Mouse (Mus musculus): ENCODE data around the gene Aqp1.

DNA sequence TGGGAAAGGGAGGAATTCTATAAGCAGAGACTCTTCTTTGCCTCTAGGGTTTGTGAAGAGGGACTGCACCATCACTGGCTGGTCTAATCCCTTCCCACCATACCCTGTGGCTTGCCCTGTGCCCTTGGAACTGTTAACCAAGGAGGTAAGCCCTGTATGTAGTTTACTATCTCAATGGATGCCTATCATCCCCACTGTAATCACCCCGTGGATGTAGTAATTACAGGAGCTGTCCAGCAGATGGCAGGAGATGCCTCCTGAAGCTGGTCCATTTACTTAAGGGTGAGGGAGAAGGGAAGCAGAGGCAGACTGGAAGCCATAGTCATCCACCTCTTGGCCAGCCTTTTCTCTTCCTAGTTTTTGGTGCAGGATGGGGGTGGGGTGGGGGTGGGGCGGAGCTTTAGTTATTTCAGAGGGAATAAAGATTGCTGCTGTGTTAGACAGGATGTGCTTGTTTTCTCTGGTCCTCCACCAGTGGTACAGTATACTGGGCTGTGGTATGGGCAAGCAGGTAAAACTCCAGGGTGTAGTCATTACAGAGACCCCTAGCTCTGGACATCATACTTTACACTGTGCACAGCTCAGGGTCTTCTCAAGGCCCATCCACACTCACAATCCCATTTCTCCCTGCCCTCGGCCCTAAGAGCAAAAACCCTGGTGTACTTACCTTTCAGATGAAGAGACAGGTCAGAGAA lies 43.6 kb downstream of the Aqp1 start:
- peak; percentile 37; the same call in 1 of the 2 replicates for TF ChIP-seq CTCF (IDR thresholded peaks at IDR 0.05; ENCODE audit: borderline replicate concordance, insufficient read depth, low read length)
- TF ChIP-seq POLR2A (IDR thresholded peaks at IDR 0.05; ENCODE audit: low read depth, low read length) = no peak

All from embryonic fibroblast, embryonic 13.5 days (primary cell).